Mouse (Mus musculus) left cerebral cortex, adult 8-10 months (tissue): ENCODE results near the gene Fam110a. TPM values are rescaled to one million over a fixed set of nuclear protein-coding genes. Genes with fewer than 3 reads are reported as not detected.
A peak's percentile ranks its signal among the peaks of the same experiment; 100 is the strongest.

Source experiments
- DNase-seq, 2 experiments: peaks; one replicate each; pipeline ENCODE4 v3.0.0; 2022; ENCODE audit warnings: low spot score in 2 of 2
- microRNA-seq, 2 experiments: library from miRNA; unstranded; fragments of <30 nt; microRNA quantifications; one replicate each; pipeline ENCODE4 v1.2.0; 2022
- total RNA-seq, 4 experiments: library from RNA; stranded (reverse); gene quantifications; 2 replicates each; pipeline ENCODE4 v1.2.4; 2022

Fam110a gene
- total RNA-seq, 4 experiments from 2014 or later, result 6.7 to 7.6 (median 7.0) TPM

GRCm38 (mm10) chr2:151939651-151940420 is 40.2 kb downstream of the Fam110a start:
- DNase-seq, result no peak

GRCm38 (mm10) chr2:151938780-151939200 is 41.2 kb downstream of the Fam110a start:
- DNase-seq, result peak in 1 of 2 experiments; percentile 27

DNA sequence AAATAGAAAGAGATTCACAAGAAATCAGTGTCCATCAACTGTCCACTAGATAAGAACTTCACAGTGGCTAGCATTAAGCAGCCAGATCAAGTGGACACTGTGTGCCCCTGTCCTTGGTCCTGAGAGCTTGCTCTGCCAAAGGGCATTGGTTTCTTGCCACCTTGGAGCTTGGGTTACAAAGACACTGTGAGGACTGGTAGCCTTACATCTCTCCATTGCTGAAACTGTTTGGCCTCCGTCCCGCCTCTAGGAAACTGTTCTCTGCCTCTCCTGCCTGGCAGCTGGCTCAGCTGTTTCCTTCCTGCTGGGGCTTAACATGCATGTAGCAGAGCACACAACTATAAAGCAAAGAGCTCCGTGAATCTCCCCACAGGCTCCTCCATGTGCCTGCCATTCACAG is 42.1 kb downstream of the Fam110a start:
- DNase-seq, result no peak

DNA sequence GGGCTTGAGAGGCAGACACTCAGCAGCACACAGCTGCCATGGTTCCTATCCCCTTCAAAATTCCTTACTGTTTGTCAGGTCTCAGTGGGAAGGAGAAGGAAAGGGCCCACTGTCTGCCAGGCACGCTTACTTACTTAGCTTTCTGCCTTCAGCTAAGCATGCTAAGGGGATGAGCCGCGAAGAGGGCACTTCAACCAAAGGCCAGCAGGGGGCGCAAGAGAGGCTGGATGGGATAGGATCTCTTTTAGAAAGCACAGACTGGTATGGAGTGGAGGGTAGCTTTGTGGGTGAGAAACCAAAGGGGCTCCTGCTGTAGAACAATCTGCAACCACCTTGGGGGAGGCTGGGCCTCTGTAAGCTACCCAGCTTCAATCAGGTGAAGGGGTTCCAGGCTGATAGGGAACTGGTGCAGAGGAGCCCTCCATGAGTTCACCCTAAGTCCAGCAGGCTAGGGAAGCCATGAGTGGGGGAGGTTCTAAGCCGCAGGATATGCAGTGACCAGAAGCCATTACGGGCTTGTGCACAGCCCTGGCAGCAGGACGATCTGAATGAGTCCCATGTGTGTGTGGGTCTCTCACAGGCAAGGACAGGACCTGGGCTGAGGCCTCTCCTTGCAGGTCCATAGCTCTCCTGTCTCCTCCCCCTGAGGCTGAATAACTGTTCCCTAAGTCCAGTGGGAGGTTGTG is 49.5 kb downstream of the Fam110a start:
- peak in 1 of 2 experiments; percentile 84 for DNase-seq

GRCm38 (mm10) chr2:151927103-151927502 is 52.9 kb downstream of the Fam110a start:
- no peak for DNase-seq

- DNase-seq, result no peak
Measured at GRCm38 (mm10) chr2:151925715-151926114, 54.3 kb downstream of the Fam110a start.

GRCm38 (mm10) chr2:151924276-151924675 is 55.7 kb downstream of the Fam110a start:
- DNase-seq, result no peak

DNA sequence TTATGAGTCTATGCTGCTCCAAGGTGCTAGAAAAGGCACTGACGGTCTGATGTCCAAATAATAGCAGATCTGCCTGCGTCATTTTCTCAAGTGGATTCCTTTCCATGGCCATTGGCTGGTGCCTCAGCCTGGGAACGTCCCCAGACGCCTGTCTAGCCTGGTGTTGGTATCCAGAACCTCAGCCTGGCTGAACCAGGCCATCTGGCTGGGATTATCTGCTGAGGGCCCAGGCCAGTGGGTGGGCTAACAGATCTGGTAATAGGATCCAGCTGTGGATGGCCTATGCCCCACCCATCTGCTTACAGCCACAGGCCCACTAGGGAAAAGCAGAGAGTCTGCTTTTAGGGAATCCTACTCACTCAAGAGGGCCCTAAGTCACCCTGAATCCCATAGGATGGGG is 58.4 kb downstream of the Fam110a start:
- DNase-seq, result no peak

DNA sequence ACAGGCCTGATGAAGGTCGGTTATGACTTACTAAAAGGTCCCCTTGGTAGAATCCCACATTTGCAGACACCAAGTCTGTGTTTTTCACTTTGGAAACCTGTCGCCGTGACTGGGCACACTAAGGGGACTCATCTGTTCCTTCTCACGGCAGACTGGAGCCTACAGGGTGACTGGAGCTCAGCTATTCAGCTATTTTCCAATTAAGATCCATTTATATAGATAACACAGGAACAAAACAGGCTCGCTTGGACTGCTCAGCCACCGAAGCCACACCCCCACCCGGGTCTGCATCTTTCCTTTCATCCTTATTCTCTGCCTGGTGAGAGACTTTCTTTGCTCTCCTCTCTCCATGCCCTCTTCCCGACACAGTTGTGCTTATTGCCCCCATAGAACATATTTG is 59.0 kb downstream of the Fam110a start:
- DNase-seq, result no peak

Small RNA genes within 50 kb of the gene (microRNA-seq; reads per million reads assigned to microRNA genes)
- 0 to 0.22 reads per million in 2 experiments for gene Mir1953

Other genes starting within 250 kb of the Fam110a start
- 10 to 100 TPM; 44.8 to 54.4 (median 48.6) TPM for gene Psmf1, start 236.0 kb downstream of the Fam110a start, total RNA-seq
- under 1 TPM in 1 of 4 experiments, not detected in 3; 0.37 TPM for gene Rspo4, start 137.3 kb downstream of the Fam110a start, total RNA-seq
- under 1 TPM in 1 of 4 experiments, not detected in 3; 0.14 TPM for gene Angpt4, start 69.0 kb downstream of the Fam110a start, total RNA-seq
- 1 to 10 TPM; 1.8 to 3.0 (median 2.2) TPM for gene Slc52a3, start 16.3 kb upstream of the Fam110a start, total RNA-seq
- gene Scrt2, start 101.3 kb upstream of the Fam110a start, total RNA-seq, result 10 to 100 TPM; 17.9 to 22.5 (median 20.4) TPM
- gene Srxn1, start 125.3 kb upstream of the Fam110a start, total RNA-seq, result 100 to 1,000 TPM in 1 of 4 experiments, 10 to 100 TPM in 3; 84.6 to 103 (median 91.5) TPM
- 1 to 10 TPM in 2 of 4 experiments, under 1 TPM in 2; 0.91 to 1.5 (median 1.0) TPM for gene Tcf15, start 163.3 kb upstream of the Fam110a start, total RNA-seq
- 100 to 1,000 TPM in 3 of 4 experiments, 10 to 100 TPM in 1; 95.7 to 112 (median 101) TPM for gene Csnk2a1, start 246.6 kb upstream of the Fam110a start, total RNA-seq